Mouse (Mus musculus) brain, adult 10 weeks (tissue): Measurements from ENCODE around the gene Gstcd. TPM values are rescaled to one million over a fixed set of nuclear protein-coding genes. Genes with fewer than 3 reads are reported as not detected.

Source experiments
- polyA plus RNA-seq: library from polyadenylated mRNA; stranded (reverse); fragments of 350-450 nt; fragmentation: Illumina TruSeq; extraction: RNeasy Lipid Tissue Mini Kit (QIAGEN cat#74804); gene quantifications from one replicate; pipeline ENCODE4 v1.2.3, GENCODE M21; 2015; ENCODE audit warnings: low read depth, low replicate concordance

Gstcd gene
- 4.9 TPM for polyA plus RNA-seq

DNA sequence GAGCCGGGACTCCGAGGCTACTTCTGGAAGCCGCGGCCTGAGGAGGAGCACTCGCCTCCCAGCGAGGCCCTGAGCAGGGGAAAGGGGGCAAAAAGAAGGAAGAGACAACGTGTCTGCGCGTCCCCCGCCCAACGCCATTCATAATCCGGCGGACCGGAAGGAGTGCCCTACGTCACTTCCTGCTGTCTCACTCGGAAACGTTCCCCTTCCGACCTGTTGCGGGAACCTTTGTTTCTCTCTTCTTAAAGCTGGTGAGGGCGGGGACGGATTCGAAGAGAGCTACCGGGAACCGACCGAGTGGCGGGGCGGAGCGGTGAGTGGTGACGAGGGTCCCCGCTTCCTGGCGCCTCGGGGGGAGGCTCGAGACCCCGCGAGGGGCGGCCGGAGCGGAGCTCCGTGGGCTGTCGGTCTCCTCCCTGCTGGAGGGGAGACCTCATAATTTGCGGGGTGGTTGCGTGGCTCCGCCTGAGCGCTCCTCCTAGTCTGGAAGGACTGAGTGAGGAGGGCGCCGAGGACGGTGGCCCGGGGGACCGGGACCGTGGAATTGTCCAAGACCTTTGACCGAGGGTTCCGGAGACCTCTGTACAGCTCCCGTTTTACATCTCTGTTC is at the start of gene Gstcd, which contains the start of gene Ints12:
Gene Gstcd, minus strand, starts transcription at position 370 of the 610 bp plus-strand sequence.
Gene Ints12, plus strand, starts transcription at position 177 of the 610 bp plus-strand sequence.

DNA sequence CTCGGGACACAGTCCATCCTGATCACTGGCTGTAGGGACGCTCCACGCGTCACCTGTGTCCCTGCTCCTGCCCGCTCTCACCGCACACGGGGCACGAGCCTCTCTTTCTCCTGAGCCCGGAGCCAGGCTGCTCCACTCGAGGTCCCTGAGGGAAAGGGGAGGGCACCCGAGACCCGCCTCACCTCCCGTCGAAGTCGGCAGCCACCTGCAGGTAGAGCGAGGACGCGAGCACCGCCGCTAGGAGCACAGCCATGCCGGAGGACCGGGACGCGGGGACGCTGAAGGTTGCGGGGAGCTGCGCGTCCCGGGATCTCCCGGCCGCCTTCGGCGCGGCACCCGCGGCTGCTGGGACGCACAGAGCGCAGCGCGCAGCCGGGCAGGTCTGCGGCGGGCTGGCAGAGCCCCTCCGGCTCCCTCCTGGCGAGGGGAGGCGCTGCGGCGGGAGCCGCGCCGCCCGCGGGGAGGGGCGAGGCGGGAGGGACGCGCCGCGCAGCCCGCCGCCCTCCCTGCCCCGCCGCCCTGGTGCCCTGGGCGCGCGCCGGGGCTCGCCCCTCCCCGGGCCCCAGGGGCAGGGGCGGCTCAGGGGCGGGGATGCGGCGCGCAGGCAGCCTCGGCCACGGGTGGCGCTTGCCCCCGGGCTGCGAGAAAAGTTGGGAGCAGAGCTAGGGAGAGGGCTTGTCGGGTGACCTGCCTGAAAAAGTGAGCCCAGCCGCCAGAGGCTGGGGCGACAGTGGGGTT is 141.9 kb downstream of the Gstcd start, which contains the start of gene Npnt:
Gene Npnt, minus strand, starts transcription at position 501 of the 738 bp plus-strand sequence.

Other genes with a start within 250 kb of the Gstcd start
- gene Npnt, start 141.7 kb downstream of the Gstcd start, polyA plus RNA-seq, result 15.5 TPM
- 11.6 TPM for gene Ints12, start 193 bp downstream of the Gstcd start, polyA plus RNA-seq
- not detected for gene Arhgef38, start 142.9 kb upstream of the Gstcd start, polyA plus RNA-seq
- gene Ppa2, start 218.1 kb upstream of the Gstcd start, polyA plus RNA-seq, result 87.3 TPM